Mouse (Mus musculus): ENCODE data around the gene Bfsp2.

The Bfsp2 gene

DNA sequence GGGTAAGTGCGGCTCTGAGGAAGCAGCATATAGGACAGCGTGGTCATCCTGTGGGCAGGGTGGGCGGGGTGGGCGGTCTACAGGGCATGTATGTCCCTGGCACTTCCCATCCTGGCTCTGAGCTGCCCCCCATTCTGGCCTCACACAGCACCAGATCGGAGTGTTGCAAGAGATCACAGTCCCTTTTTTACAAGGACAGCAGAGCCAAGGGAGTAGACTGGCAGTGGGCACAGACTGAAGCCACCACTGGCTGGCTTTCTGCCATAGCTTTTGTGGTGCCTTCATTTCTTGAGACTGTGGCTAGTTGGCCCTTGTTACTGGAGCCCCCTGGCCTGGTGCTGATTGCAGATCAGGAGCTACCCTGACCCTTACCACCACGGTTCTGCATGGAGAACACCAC is 6.0 kb upstream of the Bfsp2 start:
- in situ Hi-C loops (cut with MseI, MboI) = no loop called here

DNA sequence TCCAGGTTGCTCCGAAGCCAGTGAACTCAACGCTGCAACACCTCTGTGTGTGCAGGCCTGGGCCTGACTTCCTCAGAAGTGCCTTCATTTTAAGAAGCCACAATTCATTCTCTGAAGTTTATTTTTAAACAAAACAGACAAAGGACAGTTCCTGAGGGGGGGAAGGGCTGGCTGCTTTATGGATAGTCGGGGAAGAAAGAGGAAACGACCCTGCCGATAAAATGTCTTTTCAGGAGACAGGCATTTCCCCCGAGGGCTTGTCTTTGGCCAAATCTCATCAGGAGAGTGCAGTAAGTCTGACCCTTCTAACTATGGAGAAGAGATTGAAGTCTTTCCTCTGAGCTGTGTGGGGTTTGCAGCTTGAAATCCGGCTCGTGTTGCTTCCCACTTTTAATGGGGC is 5.4 kb upstream of the Bfsp2 start:
- in situ Hi-C loops (cut with MseI, MboI) = no loop called here

DNA sequence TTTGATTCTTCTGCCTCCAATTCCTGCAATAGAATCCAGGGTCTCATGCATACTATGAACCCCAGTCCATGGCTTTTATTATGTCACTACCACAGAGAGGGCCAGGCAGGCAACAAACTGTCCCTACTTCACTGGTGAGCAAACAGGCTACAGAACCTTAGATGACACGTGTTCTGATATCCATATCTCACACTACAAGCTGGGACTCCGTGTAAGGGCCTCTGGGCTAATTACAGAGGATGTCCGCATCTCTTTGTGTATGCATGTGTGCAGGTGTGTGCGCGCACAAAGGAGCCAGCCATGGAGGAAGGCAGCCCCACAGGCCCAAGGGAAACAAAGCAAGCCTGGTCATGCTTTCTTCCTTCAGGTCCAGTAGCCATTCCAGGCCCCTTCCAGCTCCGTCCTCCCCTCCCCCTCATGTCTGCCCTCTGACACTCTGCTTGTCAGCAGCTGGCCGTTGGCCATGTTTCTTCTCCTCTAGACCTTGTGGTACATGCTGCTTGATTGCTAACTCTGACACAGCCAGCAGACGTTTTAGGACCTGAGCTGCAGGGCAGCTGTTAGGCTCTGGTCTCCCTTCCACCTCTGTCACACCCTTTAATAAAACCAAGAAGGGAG is 492 bp upstream of the Bfsp2 start:
- in situ Hi-C loops (cut with MseI, MboI) = no loop called here

DNA sequence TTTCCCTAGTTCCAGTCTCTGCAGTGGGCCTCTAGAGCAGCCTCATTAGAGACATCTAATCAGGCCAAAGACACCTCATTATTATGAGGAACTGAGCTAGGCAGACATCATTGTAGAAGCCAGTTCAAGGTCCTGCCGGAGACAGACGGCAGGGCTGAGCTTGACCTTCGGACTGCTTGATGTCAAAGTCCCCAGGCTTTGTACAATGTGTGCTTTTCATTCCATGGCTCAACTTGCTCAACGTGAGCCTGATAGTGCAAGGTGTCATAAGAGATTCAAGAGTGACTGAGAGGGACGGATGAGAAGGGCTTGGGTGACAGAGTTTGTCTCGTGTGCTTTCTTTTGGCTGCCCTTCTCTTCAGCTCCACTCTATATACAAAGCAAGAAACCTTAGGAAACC is 4.8 kb downstream of the Bfsp2 start:
- in situ Hi-C loops (cut with MseI, MboI) = no loop called here

DNA sequence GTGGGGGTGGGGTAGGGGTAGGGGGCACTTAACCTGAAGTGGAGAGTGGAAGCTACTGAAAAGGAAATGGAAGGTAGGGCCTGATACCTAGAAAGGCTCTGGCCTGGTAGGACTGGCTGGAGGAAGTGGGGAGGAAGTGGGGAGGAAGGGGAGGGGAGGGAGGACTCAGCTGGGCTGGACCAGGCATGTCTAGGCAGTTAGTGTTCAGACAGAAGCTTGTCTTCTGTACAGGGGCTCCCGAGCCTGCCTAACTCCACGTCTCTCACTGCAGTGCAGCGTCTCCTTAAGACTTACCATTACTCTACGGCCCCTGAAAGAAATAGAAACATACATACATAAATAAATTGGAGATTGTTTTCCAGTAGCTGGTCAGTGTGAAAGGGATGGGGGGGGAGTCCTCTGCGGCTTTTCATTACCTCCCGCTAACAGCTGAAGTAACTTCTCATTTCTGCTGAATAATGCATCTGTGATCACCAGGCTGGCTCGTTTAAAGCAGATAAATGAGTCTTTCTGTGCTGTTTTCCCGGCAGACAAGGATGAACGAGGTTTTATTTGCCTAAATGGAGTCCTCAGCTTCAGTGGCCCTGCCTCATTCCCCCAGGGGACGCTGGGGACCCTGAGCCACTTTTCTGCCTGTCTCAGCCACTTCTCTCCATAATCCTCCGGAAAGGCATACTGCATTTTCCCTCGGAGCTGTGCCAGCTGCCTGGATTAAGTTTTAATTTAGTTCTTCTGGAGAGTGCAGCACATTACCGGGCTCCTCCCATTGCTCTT is 6.1 kb downstream of the Bfsp2 start:
- in situ Hi-C loops (cut with MseI, MboI) = no loop called here

DNA sequence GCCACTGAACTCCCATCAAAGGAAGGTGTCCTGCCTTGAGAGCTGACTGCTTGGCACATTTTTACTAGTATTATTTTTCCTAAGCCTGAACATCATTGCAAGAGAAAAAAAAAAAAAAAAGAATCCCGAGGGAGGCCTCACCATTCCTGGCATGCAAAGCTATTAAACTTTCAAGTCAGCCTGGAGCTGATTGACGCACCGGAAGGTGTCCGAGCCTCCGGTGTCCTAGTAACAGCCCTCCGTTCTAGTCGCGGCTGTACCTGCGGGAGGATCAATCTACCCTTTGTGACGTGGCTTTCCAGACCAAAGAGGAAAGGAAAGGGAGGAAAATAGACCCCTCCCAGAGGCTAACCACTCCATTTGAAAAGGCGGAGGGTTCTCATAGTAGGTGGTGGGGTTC is 8.4 kb downstream of the Bfsp2 start:
- in situ Hi-C loops (cut with MseI, MboI) = no loop called here

DNA sequence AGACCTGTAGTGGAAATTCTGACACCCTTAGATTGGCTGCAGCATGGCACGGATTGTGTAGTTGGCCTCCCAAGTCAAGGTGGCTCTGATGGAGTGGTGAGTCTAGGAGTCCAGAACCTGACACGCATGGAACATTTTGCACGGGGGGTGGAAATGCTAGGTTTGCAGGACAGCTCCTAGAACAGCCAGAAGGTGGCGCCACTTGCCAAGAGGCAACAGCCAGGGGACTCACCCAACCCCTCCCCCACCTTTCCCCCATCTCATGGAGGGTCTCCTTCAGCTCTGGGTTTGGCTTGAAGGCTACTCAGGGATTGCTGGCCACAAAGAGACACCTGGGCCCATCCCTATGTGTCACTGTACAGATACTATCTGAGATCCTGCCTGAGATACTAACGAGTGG is 10.7 kb downstream of the Bfsp2 start:
- in situ Hi-C loops (cut with MseI, MboI) = no loop called here

DNA sequence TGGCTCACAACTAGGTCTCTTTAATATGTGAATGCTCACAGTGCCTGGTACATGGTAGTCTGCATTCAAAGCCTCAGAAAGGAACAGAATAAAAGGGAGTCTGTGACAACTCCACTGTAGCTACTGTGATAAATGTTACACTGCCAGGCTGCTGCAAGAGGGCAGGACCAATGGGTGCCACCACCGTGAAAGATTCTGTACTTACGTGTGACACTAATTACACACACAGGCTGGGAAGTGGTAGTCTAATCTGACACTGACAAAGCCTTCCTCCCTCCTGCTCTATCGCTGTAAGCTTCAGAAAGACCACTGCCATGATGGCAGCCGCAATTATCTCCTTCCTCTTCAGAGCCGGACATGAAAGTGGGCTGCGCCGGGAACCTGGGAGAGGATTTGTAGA is 11.3 kb downstream of the Bfsp2 start:
- in situ Hi-C loops (cut with MseI, MboI) = no loop called here

DNA sequence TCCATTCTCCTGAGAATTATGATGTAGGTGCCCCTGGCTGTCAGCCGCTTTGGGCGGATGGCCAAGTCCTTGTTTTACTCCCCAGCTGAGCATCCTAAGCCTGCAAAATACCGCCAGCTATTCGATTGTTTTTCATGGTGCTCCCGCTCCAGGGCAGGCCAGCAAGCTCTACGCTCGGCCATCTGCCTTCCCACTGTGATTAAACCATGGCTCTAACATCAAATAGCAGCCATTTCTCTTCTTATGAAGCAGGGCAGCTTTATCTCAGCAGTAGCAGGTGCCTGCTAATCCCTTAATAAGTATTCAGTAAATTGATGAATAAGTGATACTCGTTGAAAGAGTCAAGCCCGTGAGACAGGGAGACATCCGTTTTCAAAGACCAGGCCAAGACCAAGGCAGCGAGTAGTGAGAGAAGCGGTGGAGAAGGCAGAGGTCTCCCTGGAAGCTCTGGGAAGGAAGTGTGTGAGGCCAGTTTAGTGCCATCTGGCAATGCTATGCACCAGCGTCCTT is 14.5 kb downstream of the Bfsp2 start:
- in situ Hi-C loops (cut with MseI, MboI) = no loop called here

DNA sequence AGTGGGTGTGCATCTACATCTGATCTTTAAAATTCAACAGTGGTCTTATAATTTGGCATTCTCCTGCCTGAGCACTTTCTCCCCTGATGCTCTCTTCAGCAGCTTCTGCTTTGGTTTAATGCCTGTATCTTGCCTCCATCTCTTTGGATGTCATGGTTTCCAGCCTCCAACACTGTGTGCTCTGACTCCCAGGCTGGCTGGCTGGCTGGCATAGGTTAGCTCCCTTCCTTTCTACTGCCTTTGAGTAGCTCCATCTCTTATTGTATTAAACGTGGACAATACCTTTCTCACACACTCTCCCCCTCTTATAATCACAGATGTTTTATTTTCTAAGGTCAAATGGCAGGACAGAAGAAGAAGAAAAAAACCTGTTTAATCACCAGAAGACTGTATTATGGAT is 14.9 kb downstream of the Bfsp2 start:
- in situ Hi-C loops (cut with MseI, MboI) = no loop called here

DNA sequence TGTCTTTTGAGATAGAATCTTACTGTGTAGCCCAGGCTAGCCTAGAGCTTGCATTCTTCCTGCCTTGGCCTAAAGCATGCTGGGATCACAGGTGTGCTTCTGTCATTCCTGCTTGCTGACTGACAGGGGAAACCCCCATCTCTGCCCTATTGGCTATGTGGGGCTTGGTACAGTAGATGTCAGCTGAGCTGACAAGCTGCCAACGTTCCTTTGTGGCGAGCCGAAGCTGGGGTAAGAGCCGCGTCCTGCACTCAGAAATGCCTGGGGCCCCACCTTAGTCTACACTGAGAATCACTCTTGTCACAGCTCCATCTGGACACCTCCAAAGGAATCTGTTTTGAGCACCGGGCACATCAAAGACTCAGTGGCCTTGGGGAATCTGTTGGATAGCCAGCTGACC is 16.4 kb downstream of the Bfsp2 start:
- in situ Hi-C loops (cut with MseI, MboI) = no loop called here

DNA sequence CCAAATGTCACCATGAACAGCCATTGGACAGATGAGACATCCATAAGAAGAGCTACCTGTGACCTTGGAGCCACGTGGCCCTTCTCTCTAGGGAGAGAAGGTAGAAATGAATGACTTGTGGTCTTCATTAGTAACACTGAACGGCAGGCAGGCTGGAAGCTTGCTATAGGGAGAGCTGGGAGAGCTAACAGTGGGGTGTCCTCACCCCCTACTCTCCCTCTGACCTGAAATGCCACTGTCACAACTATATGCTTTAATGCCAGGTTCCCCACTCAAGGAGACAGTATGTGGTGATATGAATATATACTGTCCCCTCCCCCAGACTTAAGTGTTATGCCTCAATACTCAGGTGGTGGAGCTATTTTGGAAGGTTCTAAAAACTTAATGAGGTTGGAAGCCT is 20.4 kb downstream of the Bfsp2 start:
- in situ Hi-C loops (cut with MseI, MboI) = no loop called here

DNA sequence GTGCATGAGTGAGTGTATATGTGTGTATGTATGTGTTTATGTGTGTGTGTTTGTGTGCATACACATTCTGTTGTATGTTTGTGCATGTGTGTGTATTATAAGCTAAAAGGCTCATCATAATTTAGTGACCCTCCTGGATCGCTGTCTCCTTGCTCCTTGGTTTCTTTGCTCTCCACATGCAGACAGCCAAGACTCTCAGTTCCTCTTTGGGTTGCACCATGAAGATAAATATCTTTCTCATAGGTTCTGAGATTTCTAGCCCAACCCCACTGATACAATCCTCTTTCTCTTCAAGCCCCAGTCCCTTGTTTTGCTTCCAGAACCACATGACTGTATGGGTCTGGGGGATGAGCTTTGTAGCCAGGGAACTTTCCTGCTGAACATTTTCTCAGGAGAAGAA is 20.9 kb downstream of the Bfsp2 start:
- in situ Hi-C loops (cut with MseI, MboI) = no loop called here

DNA sequence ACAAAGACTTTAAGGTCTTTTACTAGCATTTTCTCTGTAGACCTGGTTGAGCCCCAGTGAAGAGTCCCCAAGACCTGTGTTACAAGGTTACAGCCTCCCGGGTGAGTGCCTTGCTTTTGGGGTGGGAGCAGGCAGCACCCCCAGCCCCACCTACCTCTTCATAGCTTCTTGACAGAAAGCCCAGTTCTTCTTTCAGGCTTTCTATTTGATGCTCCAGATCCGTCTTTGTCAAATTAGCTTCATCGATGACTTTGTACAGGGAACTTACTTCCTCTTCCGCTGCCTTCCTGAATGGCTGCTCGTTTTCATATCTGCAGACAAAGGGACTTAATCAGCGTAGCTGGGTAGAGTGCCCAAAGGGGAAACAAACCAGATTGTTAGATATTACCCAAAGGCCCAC is 30.6 kb downstream of the Bfsp2 start:
- in situ Hi-C loops (cut with MseI, MboI) = no loop called here

DNA sequence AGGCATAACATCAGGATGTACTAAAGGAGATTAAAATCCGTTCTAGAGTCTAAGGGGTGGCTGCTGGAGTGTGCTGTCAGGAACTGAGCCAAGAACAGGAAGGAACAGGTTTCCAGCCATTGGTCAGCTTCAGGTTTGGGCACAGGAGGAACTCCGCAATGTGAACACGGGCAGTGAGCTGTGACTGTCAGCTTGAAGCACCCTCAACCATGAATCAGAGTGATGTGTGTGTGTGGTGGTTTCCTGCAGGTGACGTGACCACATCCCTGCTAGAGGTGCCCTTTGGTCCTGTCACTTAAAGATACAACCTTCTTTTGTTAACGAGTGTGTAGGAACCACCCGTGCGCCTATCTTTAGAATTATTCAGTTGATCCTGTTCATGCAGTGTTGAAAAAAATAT is 31.1 kb downstream of the Bfsp2 start:
- in situ Hi-C loops (cut with MseI, MboI) = no loop called here

DNA sequence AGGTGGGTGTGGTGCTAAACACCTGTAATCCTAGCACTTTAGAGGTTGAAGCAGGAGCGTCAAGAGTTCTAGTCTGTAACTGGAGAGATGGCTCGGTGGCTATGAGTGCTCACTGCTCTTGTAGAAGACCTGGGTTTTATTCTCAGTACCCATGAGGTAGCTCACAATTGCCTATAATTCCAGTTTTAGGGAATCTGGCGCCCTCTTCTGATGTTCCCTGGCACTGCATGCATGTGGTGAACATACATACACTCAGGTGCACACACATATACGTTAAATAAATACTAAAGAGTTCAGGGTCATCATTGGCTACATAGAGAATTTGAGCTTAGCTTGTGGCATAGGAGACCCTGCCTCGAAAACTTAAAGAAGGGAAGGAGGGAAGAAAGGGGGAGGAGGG is 35.6 kb downstream of the Bfsp2 start:
- in situ Hi-C loops (cut with MseI, MboI) = no loop called here

DNA sequence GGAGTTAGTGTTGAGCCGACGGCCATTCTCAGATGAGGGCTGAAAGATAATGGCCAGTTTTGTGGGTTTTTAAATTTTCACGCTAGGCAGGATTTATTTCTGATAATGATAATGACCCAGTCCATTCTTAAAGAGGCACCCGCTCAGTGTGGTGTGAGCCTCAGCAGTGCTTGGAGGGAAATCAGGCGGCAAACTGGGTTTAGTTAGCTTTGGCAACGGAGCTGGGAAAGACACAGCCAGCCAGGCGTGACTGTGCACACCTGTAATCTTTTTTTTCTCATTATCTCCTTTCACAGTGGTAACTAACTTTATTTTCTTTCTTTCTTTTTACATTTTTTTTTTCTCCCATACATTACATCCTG is 36.4 kb downstream of the Bfsp2 start:
- in situ Hi-C loops (cut with MseI, MboI) = no loop called here

DNA sequence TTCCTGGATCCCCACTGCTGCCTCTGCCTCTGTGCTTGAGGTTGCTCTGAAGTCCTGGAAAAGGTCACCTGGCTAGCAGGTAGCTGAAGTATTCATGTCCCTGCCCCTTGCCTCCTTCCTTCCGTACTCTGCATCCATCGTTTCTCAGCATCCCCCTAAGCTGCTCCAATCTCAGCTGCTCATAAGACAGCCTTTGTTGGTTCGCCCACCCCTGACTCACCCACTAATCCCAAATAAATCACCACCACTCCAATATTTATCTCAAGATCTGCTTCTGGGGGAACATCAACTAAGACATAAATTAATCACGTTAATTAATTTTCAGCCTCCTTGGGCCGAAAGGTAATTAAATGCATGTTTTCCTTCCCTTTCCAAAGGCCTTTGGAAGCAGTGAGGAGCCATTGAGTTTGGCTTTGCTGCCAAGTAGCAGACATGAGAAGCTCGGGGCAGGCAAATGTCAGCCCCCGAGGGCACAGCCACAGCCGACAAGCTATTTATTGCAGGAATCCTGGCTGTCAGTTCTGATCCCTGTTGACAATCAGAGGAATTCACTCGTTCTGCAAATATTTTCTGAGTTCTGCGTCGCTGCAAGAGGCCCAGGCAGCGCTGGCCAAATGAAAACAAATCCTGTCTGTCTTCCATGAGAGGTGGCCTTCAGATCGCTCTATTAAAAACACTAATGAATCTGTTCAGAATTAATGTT is 36.9 kb downstream of the Bfsp2 start:
- in situ Hi-C loops (cut with MseI, MboI) = no loop called here

DNA sequence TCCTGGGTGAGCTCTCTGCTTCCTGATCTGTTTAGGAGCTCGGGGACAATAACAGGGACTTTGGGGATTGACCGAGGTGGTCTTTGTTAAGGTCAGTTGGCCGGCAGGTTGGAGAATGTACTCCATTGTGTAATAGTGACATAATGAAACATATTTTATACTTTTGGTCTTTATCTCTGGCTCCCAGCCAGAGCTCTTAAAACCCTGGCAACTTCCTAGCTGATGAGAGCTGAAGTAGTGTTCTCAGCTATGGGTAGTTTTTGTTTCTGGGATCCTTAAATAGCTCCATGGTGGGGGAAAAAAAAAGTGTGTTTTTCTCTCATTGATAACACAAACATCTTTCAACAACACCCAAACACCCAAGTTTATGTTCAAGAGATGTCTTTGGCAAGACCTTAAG is 39.6 kb downstream of the Bfsp2 start:
- in situ Hi-C loops (cut with MseI, MboI) = no loop called here

DNA sequence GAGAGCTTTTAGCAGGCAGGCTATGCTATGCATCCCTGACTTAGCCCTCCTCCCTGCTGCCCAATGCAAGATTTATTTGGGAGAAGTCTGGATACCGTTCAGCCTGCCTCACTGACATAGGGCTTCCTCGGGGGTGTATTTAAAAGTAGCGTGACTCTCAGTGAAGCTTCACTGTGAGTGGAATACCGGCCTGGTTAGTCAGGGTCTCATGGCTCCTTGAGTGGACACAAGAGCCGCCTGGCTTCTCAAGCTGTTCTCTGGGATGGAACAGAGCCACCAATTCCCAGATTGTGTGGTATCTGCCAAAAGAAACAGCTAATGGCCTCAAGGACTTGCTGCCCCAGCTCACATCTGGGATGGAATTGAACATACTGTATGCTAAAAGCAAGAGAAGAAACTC is 43.1 kb downstream of the Bfsp2 start:
- in situ Hi-C loops (cut with MseI, MboI) = no loop called here

DNA sequence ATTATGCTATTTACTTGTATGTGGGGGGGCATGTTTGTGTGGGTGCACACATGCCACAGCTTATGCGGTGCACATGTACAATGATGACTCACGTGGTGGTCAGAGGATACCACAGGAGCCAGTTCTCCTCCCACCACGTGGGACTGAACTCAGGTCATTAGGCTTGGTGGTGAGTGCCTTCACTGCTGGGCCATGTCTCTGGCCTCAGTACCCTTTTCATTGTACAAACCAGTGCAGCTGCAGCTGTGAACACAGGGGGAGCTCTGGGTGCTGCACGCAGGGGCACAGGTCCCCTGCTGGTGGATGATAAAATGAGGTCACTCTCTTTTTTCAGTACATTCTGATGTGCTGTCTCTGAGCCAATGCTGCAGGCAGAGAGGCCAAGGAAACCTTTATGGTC is 46.1 kb downstream of the Bfsp2 start:
- in situ Hi-C loops (cut with MseI, MboI) = no loop called here

DNA sequence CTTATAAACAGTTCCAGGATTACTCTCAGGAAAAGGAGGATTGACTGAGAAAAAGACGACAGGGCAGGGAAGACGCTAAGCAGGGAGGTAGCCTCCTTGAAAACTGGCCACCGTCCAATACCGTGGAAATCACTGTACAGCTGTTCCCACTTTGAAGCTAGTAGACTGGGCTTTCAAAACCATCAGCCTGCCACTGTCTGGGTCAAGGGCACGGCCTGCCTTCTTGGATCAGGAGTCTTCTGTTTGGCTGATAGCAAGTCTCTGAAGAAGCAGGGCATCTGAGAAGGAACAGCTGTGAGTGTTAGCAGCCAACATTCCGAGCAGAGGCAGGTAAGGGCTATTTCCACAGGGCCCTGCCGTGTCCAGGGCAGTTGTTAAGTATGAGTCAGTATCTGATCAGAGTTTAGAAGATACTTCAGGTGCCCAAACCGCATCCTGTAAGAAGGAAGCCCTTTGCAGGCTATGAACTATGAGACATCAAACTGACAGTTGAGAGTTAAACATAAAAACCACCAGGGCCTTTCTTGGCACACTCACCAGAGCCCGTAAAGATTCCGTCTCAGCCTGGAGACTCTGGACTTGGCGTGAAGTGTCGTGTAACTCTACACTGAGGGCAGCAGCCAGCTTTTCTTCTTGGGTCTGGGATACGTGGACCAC is 48.0 kb downstream of the Bfsp2 start:
- in situ Hi-C loops (cut with MseI, MboI) = no loop called here

DNA sequence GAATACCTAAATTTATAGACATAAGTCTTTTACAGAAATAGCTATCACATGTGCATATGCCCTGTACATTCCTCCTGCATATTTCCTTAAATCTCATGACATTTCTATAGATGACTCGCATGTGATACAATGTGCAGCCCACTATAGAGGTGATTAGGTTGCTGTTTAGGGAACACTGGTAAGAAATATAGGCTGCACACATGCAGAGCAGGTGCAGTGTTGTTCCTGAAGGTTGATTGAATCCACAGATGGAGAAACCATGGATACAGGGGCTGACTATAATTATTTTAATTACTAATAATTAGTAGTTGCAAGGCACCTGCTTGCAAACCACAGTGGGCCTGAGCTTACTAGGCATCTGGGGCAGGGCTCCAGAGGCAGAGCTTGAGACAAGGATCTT is 48.5 kb downstream of the Bfsp2 start:
- in situ Hi-C loops (cut with MseI, MboI) = no loop called here

All from mouse trophoblast stem cell (cell line).